Mouse (Mus musculus): ENCODE results near the gene Celf6. TPM values are rescaled to one million over a fixed set of nuclear protein-coding genes. Genes with fewer than 3 reads are reported as not detected.

Gene Celf6
- total and polyA plus RNA-seq, 3 experiments, result 0.13 TPM; not detected in 2

- no peak overlapping the region for H3K27ac ChIP-seq (ENCODE audit: control insufficient read depth, low read depth, low read length)
- H3K4me3 ChIP-seq (ENCODE audit: control insufficient read depth in 1 of 2, insufficient read depth in 1 of 2, low read depth in 2 of 2, low read length in 2 of 2), result no peak overlapping the region
- no peaks in the 10 kb centered on the region for H3K27me3 ChIP-seq (ENCODE audit: control insufficient read depth in 1 of 2, insufficient read depth in 2 of 2, low read length in 2 of 2)
- TF ChIP-seq GABPA (IDR thresholded peaks at IDR 0.05; ENCODE audit: low read depth, low read length), result no peak
- TF ChIP-seq TCF12 (IDR thresholded peaks at IDR 0.05; ENCODE audit: low read depth, low read length), result no peak
- no peak for TF ChIP-seq E2F4 (IDR thresholded peaks at IDR 0.05; ENCODE audit: borderline replicate concordance, low read depth, low read length)
- no peak; the same call in 1 of the 2 replicates for TF ChIP-seq MAZ (IDR thresholded peaks at IDR 0.05; ENCODE audit: low read depth, low read length)
- TF ChIP-seq ELF1 (IDR thresholded peaks at IDR 0.05; ENCODE audit: low read depth, low read length), result no peak
- TF ChIP-seq CHD1 (IDR thresholded peaks at IDR 0.05; ENCODE audit: low read depth, low read length), result no peak
- no peak for TF ChIP-seq GATA1 (IDR thresholded peaks at IDR 0.05; ENCODE audit: low read depth, low read length)
- no peak for TF ChIP-seq BHLHE40 (IDR thresholded peaks at IDR 0.05; ENCODE audit: borderline replicate concordance, low read depth, low read length)
- TF ChIP-seq CTCF (IDR thresholded peaks at IDR 0.05 in 2 of 3, conservative IDR thresholded peaks at IDR 0.05 in 1 of 3; ENCODE audit: control insufficient read depth in 1 of 3, insufficient read depth in 1 of 3, low read depth in 2 of 3, low read length in 3 of 3, poor library complexity in 1 of 3, severe bottlenecking in 1 of 3), result peak; percentile 94 to 97 (median 94)
- TF ChIP-seq UBTF (IDR thresholded peaks at IDR 0.05; ENCODE audit: borderline replicate concordance, insufficient read depth, low read depth, low read length), result no peak
- TF ChIP-seq ZMIZ1 (IDR thresholded peaks at IDR 0.05; ENCODE audit: low read depth, low read length), result no peak
- TF ChIP-seq ZKSCAN1 (IDR thresholded peaks at IDR 0.05; ENCODE audit: low read depth, low read length), result no peak
- TF ChIP-seq RAD21 (IDR thresholded peaks at IDR 0.05; ENCODE audit: low read depth, low read length), result peak; percentile 95
- no peak for TF ChIP-seq EP300 (IDR thresholded peaks at IDR 0.05; ENCODE audit: low read depth in 1 of 2, low read length in 2 of 2)
- TF ChIP-seq ETS1 (IDR thresholded peaks at IDR 0.05; ENCODE audit: low read depth, low read length), result no peak
- TF ChIP-seq MAFK (IDR thresholded peaks at IDR 0.05; ENCODE audit: borderline replicate concordance, low read depth, low read length), result no peak
- no peak for TF ChIP-seq MEF2A (IDR thresholded peaks at IDR 0.05; ENCODE audit: extremely low read depth, insufficient replicate concordance, low read depth, low read length, poor library complexity, severe bottlenecking)
- TF ChIP-seq POLR2A (IDR thresholded peaks at IDR 0.05; ENCODE audit: control insufficient read depth in 1 of 2, insufficient read depth in 1 of 2, low read depth in 1 of 2, low read length in 2 of 2, poor library complexity in 1 of 2), result 0 out of 4 replicates have a peak, but pooled peaks of 1 of the 2 experiments have one; percentile 24
- 0 out of 2 replicates have a peak, but pooled peaks have one; percentile 45 for TF ChIP-seq SIN3A (IDR thresholded peaks at IDR 0.05; ENCODE audit: low read length)
- 0 out of 2 replicates have a peak, but pooled peaks have one; percentile 25 for TF ChIP-seq ZNF384 (IDR thresholded peaks at IDR 0.05; ENCODE audit: low read depth, low read length)
- TF ChIP-seq MYB (IDR thresholded peaks at IDR 0.05; ENCODE audit: low read depth, low read length), result no peak
- TF ChIP-seq NRF1 (IDR thresholded peaks at IDR 0.05; ENCODE audit: insufficient read depth, low read depth, low read length, poor library complexity, severe bottlenecking), result no peak
- no peak for TF ChIP-seq RCOR1 (IDR thresholded peaks at IDR 0.05; ENCODE audit: low read depth, low read length)
- no peak for TF ChIP-seq POLR2AphosphoS5 (IDR thresholded peaks at IDR 0.05; ENCODE audit: borderline replicate concordance, low read depth, low read length)
- no peak for TF ChIP-seq MXI1 (IDR thresholded peaks at IDR 0.05; ENCODE audit: low read depth, low read length)
- no peak for TF ChIP-seq HCFC1 (IDR thresholded peaks at IDR 0.05; ENCODE audit: low read depth, low read length)
- no peak for TF ChIP-seq USF1 (IDR thresholded peaks at IDR 0.05; ENCODE audit: low read depth, low read length)
- TF ChIP-seq ZC3H11A (IDR thresholded peaks at IDR 0.05; ENCODE audit: low read depth, low read length), result peak; percentile 88
- TF ChIP-seq TAL1 (IDR thresholded peaks at IDR 0.05; ENCODE audit: low read length), result no peak
- no peak for TF ChIP-seq MAX (IDR thresholded peaks at IDR 0.05; ENCODE audit: low read length)
- TF ChIP-seq SMC3 (IDR thresholded peaks at IDR 0.05; ENCODE audit: low read depth, low read length), result peak; percentile 94
- no peak for TF ChIP-seq TBP (IDR thresholded peaks at IDR 0.05; ENCODE audit: low read depth, low read length)
- H3K9ac ChIP-seq (ENCODE audit: control insufficient read depth, low read depth, low read length, poor library complexity, severe bottlenecking), result no peak overlapping the region
- peak; percentile 93 for DNase-seq (ENCODE audit: low read depth, low spot score)
- H3K4me1 ChIP-seq (ENCODE audit: control insufficient read depth in 1 of 2, insufficient read depth in 2 of 2, low read length in 2 of 2), result no peaks in the 10 kb centered on the region; a peak in 1 of 4 replicates
- H3K9me3 ChIP-seq (replicated peaks; ENCODE audit: insufficient read depth, low read length), result no peaks in the 10 kb centered on the region
- no peaks in the 10 kb centered on the region for H3K79me2 ChIP-seq (ENCODE audit: control insufficient read depth, insufficient read depth, low read length, poor library complexity)
- no peaks in the 10 kb centered on the region; a peak in 1 of 4 replicates for H3K36me3 ChIP-seq (ENCODE audit: control insufficient read depth in 1 of 2, insufficient read depth in 2 of 2, low read length in 2 of 2)
These were observed 12.1 kb upstream of the Celf6 start for GRCm38 (mm10) chr9:59565600-59565999.

Data from MEL (cell line).